Mouse (Mus musculus) ES-E14 (cell line): ENCODE data around the gene Stxbp3.

ENCODE experiments used
- CHD2 ChIP-seq: IDR thresholded peaks from 2 replicates; pipeline ENCODE4 v1.6.1; 2014; ENCODE audit warnings: mild to moderate bottlenecking, low read depth, low read length, inconsistent platforms
- HCFC1 ChIP-seq: IDR thresholded peaks from 2 replicates; pipeline ENCODE4 v1.6.1; 2012; ENCODE audit warnings: low read length, inconsistent platforms, borderline replicate concordance; ENCODE audit not compliant: insufficient read depth
- MAFK ChIP-seq: IDR thresholded peaks from 2 replicates; pipeline ENCODE4 v1.6.1; 2014; ENCODE audit warnings: mild to moderate bottlenecking, low read depth, low read length, inconsistent platforms; ENCODE audit not compliant: insufficient read depth
- ZC3H11A ChIP-seq: IDR thresholded peaks from 2 replicates; pipeline ENCODE4 v1.6.1; 2012; ENCODE audit warnings: low read depth, mild to moderate bottlenecking, inconsistent platforms, low read length, borderline replicate concordance
- ZNF384 ChIP-seq: IDR thresholded peaks from 2 replicates; pipeline ENCODE4 v1.6.1; 2012; ENCODE audit warnings: low read depth, low read length, inconsistent platforms

DNA sequence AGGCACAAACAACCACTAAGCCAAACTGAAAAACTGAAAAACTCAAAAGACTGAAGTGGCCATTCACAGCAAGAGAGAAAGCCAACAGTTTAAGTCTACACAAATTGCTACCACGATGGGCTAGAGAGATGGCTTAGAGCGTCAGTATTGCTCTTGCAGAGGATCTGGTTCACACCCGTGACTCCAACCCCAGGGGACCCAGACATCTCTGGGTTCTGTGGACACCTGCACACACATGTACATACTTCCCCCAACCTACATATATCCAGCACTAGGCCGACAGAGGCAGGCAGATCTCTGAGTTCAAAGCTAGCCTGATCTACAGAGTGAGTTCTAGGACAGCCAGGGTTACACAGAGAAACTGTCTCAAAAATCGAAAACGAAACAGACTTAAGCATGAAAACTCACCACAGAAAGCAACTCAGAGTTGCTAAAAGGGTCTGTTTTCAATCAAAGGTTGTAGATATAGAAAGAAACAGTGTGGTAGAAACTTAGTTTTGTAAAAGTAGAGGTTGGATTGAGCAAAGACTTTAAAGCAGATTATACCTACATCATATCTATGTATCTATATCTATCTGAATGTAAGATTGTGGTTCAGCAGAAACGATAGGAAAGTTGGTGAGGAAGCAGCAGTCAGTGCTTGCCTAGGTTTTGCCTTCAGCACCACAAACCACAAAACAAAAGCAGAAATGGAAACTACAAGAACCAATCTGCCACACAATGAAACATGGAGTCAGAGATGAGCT, 44.6 kb downstream of the Stxbp3 start:
- TF ChIP-seq MAFK (no peak), HCFC1 (no peak), ZNF384 (no peak), CHD2 (no peak), ZC3H11A (no peak)
